Mouse (Mus musculus) olfactory bulb, adult 2 months (tissue): ENCODE measurements around the gene Eif4a1.

ENCODE experiments used
- CTCF ChIP-seq: fragments of 200-500 bp; IDR thresholded peaks from 2 replicates; pipeline ENCODE4 v1.5.1; 2012; ENCODE audit warnings: low read depth, mild to moderate bottlenecking, low read length, moderate library complexity; ENCODE audit not compliant: insufficient read depth
- POLR2A ChIP-seq: fragments of 200-500 bp; IDR thresholded peaks from 2 replicates; pipeline ENCODE4 v1.6.1; 2012; ENCODE audit warnings: mild to moderate bottlenecking, low read depth, low read length, moderate library complexity; ENCODE audit not compliant: insufficient read depth

- TF ChIP-seq CTCF (no peak), POLR2A (no peak)
Measured at GRCm38 (mm10) chr11:69706775-69707479, 34.7 kb upstream of the Eif4a1 start.
